8 mouse cellular contexts compared by ENCODE assay signal in genomic region chr8:22061126-22061525, GRCm38 (mm10). TPM values are rescaled to one million over a fixed set of nuclear protein-coding genes. Genes with fewer than 3 reads are reported as not detected.
A peak's percentile ranks its signal among the peaks of the same experiment; 100 is the strongest.
DNase-seq lines count a peak whose midpoint lies in the region; ATAC-seq and TF ChIP-seq lines count a peak whose summit lies in the region.

No protein-coding gene starts in this region.

- H3K9ac ChIP-seq in hindbrain, embryonic 11.5 days (ENCODE audit: low read depth, low read length), result no peak overlapping the region
- H3K9ac ChIP-seq in midbrain, embryonic 12.5 days (replicated peaks), result peak overlapping the region; percentile 32; the same call in 1 of the 2 replicates

- no peak for DNase-seq in kidney, adult 2 months
- no peak for DNase-seq in kidney, adult 11 months
- DNase-seq in adipocyte (ENCODE audit: low spot score), result peak; percentile 59
- DNase-seq in hindbrain, embryonic 11.5 days (ENCODE audit: low spot score), result no peak
- no peak for DNase-seq in embryo, embryonic 9.5 days (ENCODE audit: extremely low spot score)
- no peak for DNase-seq in urinary bladder, postnatal 10 days (ENCODE audit: low spot score)

- no peaks in the 10 kb centered on the region for H3K27me3 ChIP-seq in kidney, adult 2 months (replicated peaks; ENCODE audit: control insufficient read depth, insufficient read depth, low read length)
- no peaks in the 10 kb centered on the region for H3K27me3 ChIP-seq in hindbrain, embryonic 11.5 days (ENCODE audit: control insufficient read depth, insufficient read depth, low read length)
- H3K27me3 ChIP-seq in midbrain, embryonic 12.5 days, result peaks cover 14% of the 10 kb centered on the region

- 2% methylated on average over 3 of the region's 3 CpGs for WGBS in kidney, adult 2 months
- WGBS in hindbrain, embryonic 11.5 days, result 7% methylated on average over 3 of the region's 3 CpGs
- 5% methylated on average over 3 of the region's 3 CpGs for WGBS in midbrain, embryonic 12.5 days

- H3K4me1 ChIP-seq in kidney, adult 2 months (ENCODE audit: control insufficient read depth, insufficient read depth, low read length), result no peaks in the 10 kb centered on the region
- no peaks in the 10 kb centered on the region for H3K4me1 ChIP-seq in hindbrain, embryonic 11.5 days (replicated peaks; ENCODE audit: control insufficient read depth, insufficient read depth, low read length)
- peaks cover 5% of the 10 kb centered on the region for H3K4me1 ChIP-seq in midbrain, embryonic 12.5 days

- ATAC-seq in hindbrain, embryonic 11.5 days (ENCODE audit: low FRiP score), result no peak
- no peak for ATAC-seq in midbrain, embryonic 12.5 days (ENCODE audit: low FRiP score, low read depth)
- no peak for ATAC-seq in granulocyte monocyte progenitor cell, adult 5-6 weeks (replicated peaks; ENCODE audit: poor library complexity, severe bottlenecking)

- H3K4me3 ChIP-seq in kidney, adult 2 months (ENCODE audit: insufficient read depth, low read depth, low read length), result peak overlapping the region; percentile 95; the same call in 1 of the 2 replicates
- H3K4me3 ChIP-seq in hindbrain, embryonic 11.5 days (ENCODE audit: low read depth, low read length), result peak overlapping the region; percentile 69
- peak overlapping the region; percentile 70 for H3K4me3 ChIP-seq in midbrain, embryonic 12.5 days

- peak overlapping the region; percentile 49 for H3K4me2 ChIP-seq in hindbrain, embryonic 11.5 days (replicated peaks; ENCODE audit: low read depth, low read length)
- H3K4me2 ChIP-seq in midbrain, embryonic 12.5 days (replicated peaks), result peak overlapping the region; percentile 89

- peaks cover 3% of the 10 kb centered on the region; the same call in 1 of the 2 replicates for H3K9me3 ChIP-seq in hindbrain, embryonic 11.5 days (ENCODE audit: control insufficient read depth, low read length)
- no peaks in the 10 kb centered on the region for H3K9me3 ChIP-seq in midbrain, embryonic 12.5 days

- no peak for TF ChIP-seq CTCF in kidney, adult 2 months (conservative IDR thresholded peaks at IDR 0.05; ENCODE audit: insufficient read depth, insufficient read length, low read depth, low read length)

- H3K36me3 ChIP-seq in kidney, adult 2 months (ENCODE audit: control insufficient read depth, insufficient read depth, low read length), result peaks cover 11% of the 10 kb centered on the region
- peaks cover 10% of the 10 kb centered on the region for H3K36me3 ChIP-seq in hindbrain, embryonic 11.5 days (ENCODE audit: control insufficient read depth, insufficient read depth, low read length)
- peaks cover 24% of the 10 kb centered on the region for H3K36me3 ChIP-seq in midbrain, embryonic 12.5 days

- no peak overlapping the region for H3K27ac ChIP-seq in kidney, adult 2 months (ENCODE audit: insufficient read depth, low read depth, low read length)
- H3K27ac ChIP-seq in hindbrain, embryonic 11.5 days (ENCODE audit: low read depth, low read length), result no peak overlapping the region
- no peak overlapping the region for H3K27ac ChIP-seq in midbrain, embryonic 12.5 days (replicated peaks)

- no peak for TF ChIP-seq POLR2A in kidney, adult 2 months (IDR thresholded peaks at IDR 0.05; ENCODE audit: low read depth, low read length)

RNA-seq across cellular contexts. Expression of gene Alg11, which starts 0.6 kb away (rescaled TPM):
- 3.6 and 5.7 TPM in 2 replicates for polyA plus RNA-seq in kidney, adult 2 months (2012; rRNA removed)
- 32.3 and 34.1 TPM in 2 replicates for polyA plus RNA-seq in hindbrain, embryonic 11.5 days (2014; fragmentation: Nextera tagmentation; extraction: Ambion mirVana)
- polyA plus RNA-seq in midbrain, embryonic 12.5 days (2016; fragmentation: Nextera tagmentation; extraction: Ambion mirVana), result 31.7 and 37.9 TPM in 2 replicates
- total RNA-seq in granulocyte monocyte progenitor cell, adult 5-6 weeks (2014; fragmentation: Nextera tagmentation), result 9.6 and 11.4 TPM in 2 replicates
- total RNA-seq in granulocyte monocyte progenitor cell, adult 5-6 weeks (2017), result 13.5 and 19.4 TPM in 2 replicates

RNA-seq across cellular contexts. Expression of gene Atp7b, which starts 1.0 kb away (rescaled TPM):
- polyA plus RNA-seq in kidney, adult 2 months (2012; rRNA removed), result 1.1 and 1.4 TPM in 2 replicates
- 1.3 and 1.9 TPM in 2 replicates for polyA plus RNA-seq in hindbrain, embryonic 11.5 days (2014; fragmentation: Nextera tagmentation; extraction: Ambion mirVana)
- 1.9 and 2.6 TPM in 2 replicates for polyA plus RNA-seq in midbrain, embryonic 12.5 days (2016; fragmentation: Nextera tagmentation; extraction: Ambion mirVana)
- 0.32 and 0.53 TPM in 2 replicates for total RNA-seq in granulocyte monocyte progenitor cell, adult 5-6 weeks (2014; fragmentation: Nextera tagmentation)
- total RNA-seq in granulocyte monocyte progenitor cell, adult 5-6 weeks (2017), result 0.22 and 0.31 TPM in 2 replicates
